ENCODE assay signal across 8 mouse cellular contexts in the genomic region with DNA sequence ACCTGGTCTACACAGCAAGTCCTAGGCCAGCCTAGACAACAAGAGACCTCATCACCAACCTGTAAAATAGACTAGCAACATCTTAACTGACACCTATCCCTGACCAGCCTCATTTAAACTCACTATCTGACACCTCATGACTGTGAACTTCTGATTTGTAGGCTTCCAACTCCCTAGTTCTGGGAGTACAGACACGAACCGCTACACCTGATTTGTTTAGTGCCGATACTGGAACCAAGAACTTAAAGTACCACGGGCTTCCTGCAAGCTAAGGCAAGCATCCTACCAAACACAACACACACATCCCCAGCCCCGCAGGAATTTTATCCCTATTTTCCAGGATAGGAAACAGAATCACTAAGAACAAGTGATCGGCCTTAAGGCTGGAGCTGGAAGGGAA. TPM values are rescaled to one million over a fixed set of nuclear protein-coding genes. Genes with fewer than 3 reads are reported as not detected.
DNase-seq lines count a peak whose midpoint lies in the region; ATAC-seq and TF ChIP-seq lines count a peak whose summit lies in the region.

No protein-coding gene starts in this region.

- H3K4me3 ChIP-seq in kidney, embryonic 15.5 days (replicated peaks) = peak overlapping the region; percentile 79
- peak overlapping the region; percentile 86 for H3K4me3 ChIP-seq in bone marrow, adult 2 months (replicated peaks; ENCODE audit: control insufficient read depth, low read depth, low read length)
- peak overlapping the region; percentile 81 for H3K4me3 ChIP-seq in embryonic facial prominence, embryonic 14.5 days (ENCODE audit: low read depth, low read length)
- H3K4me3 ChIP-seq in liver, embryonic 15.5 days (replicated peaks) = peak overlapping the region; percentile 88

- WGBS in kidney, embryonic 15.5 days = 41% methylated on average over 6 of the region's 6 CpGs
- 21% methylated on average over 6 of the region's 6 CpGs for WGBS in bone marrow, adult 2 months
- 64% methylated on average over 6 of the region's 6 CpGs for WGBS in embryonic facial prominence, embryonic 14.5 days
- WGBS in liver, embryonic 15.5 days (ENCODE audit: insufficient replicate concordance) = 55% methylated on average over 6 of the region's 6 CpGs

- TF ChIP-seq POLR2A in bone marrow, adult 2 months (IDR thresholded peaks at IDR 0.05; ENCODE audit: borderline replicate concordance, control insufficient read depth, low read depth, low read length) = no peak

- H3K36me3 ChIP-seq in kidney, embryonic 15.5 days = no peaks in the 10 kb centered on the region
- no peaks in the 10 kb centered on the region for H3K36me3 ChIP-seq in embryonic facial prominence, embryonic 14.5 days (ENCODE audit: control insufficient read depth, insufficient read depth, low read length)
- no peaks in the 10 kb centered on the region for H3K36me3 ChIP-seq in liver, embryonic 15.5 days (replicated peaks)

- ATAC-seq in kidney, embryonic 15.5 days (replicated peaks; ENCODE audit: low FRiP score) = no peak
- ATAC-seq in embryonic facial prominence, embryonic 14.5 days (ENCODE audit: low read depth) = no peak
- ATAC-seq in liver, embryonic 15.5 days (ENCODE audit: insufficient read depth) = no peak
- ATAC-seq in cerebellum, adult (ENCODE audit: insufficient number of reproducible peaks, low FRiP score, low TSS enrichment) = no peak

- no peaks in the 10 kb centered on the region for H3K9me3 ChIP-seq in kidney, embryonic 15.5 days (replicated peaks)
- H3K9me3 ChIP-seq in embryonic facial prominence, embryonic 14.5 days (ENCODE audit: control insufficient read depth, low read length) = no peaks in the 10 kb centered on the region
- H3K9me3 ChIP-seq in liver, embryonic 15.5 days (replicated peaks) = no peaks in the 10 kb centered on the region

- H3K9ac ChIP-seq in kidney, embryonic 15.5 days = no peak overlapping the region
- H3K9ac ChIP-seq in embryonic facial prominence, embryonic 14.5 days (ENCODE audit: low read depth, low read length) = peak overlapping the region; percentile 85
- peak overlapping the region; percentile 96 for H3K9ac ChIP-seq in liver, embryonic 15.5 days

- H3K4me1 ChIP-seq in kidney, embryonic 15.5 days = peaks cover 68% of the 10 kb centered on the region
- peaks cover 25% of the 10 kb centered on the region for H3K4me1 ChIP-seq in bone marrow, adult 2 months (ENCODE audit: control insufficient read depth, insufficient read depth, low read length)
- peaks cover 10% of the 10 kb centered on the region for H3K4me1 ChIP-seq in embryonic facial prominence, embryonic 14.5 days (ENCODE audit: control insufficient read depth, insufficient read depth, low read length)
- peaks cover 81% of the 10 kb centered on the region for H3K4me1 ChIP-seq in liver, embryonic 15.5 days (replicated peaks)

- no peak overlapping the region for H3K27ac ChIP-seq in kidney, embryonic 15.5 days
- no peak overlapping the region for H3K27ac ChIP-seq in bone marrow, adult 2 months (ENCODE audit: control insufficient read depth, insufficient read depth, low read depth, low read length, poor library complexity)
- no peak overlapping the region for H3K27ac ChIP-seq in embryonic facial prominence, embryonic 14.5 days (replicated peaks; ENCODE audit: low read depth, low read length)
- peak overlapping the region; percentile 92 for H3K27ac ChIP-seq in liver, embryonic 15.5 days (replicated peaks)

- 0 out of 2 replicates have a peak, but pooled peaks cover 3% of the 10 kb centered on the region for H3K27me3 ChIP-seq in kidney, embryonic 15.5 days
- 0 out of 2 replicates have a peak, but pooled peaks cover 2% of the 10 kb centered on the region for H3K27me3 ChIP-seq in embryonic facial prominence, embryonic 14.5 days (replicated peaks; ENCODE audit: control insufficient read depth, insufficient read depth, low read length)
- H3K27me3 ChIP-seq in liver, embryonic 15.5 days = no peaks in the 10 kb centered on the region

- DNase-seq in kidney, postnatal 36 days = no peak
- no peak for DNase-seq in embryonic facial prominence, embryonic 14.5 days (ENCODE audit: low spot score)
- no peak for DNase-seq in urinary bladder, adult 2 months (ENCODE audit: low spot score)
- DNase-seq in thymus, postnatal 10 days (ENCODE audit: low spot score in 2 of 2) = no peak

- peak overlapping the region; percentile 84 for H3K4me2 ChIP-seq in kidney, embryonic 15.5 days
- H3K4me2 ChIP-seq in embryonic facial prominence, embryonic 14.5 days (ENCODE audit: low read depth, low read length) = peak overlapping the region; percentile 78
- H3K4me2 ChIP-seq in liver, embryonic 15.5 days = peak overlapping the region; percentile 96

- TF ChIP-seq CTCF in bone marrow, adult 2 months (IDR thresholded peaks at IDR 0.05; ENCODE audit: control insufficient read depth, insufficient read depth, low read length) = no peak

RNA-seq across cellular contexts. Expression of gene Ldlrap1, which starts 1.5 kb away (rescaled TPM):
- 19.3 and 23.6 TPM in 2 replicates for polyA plus RNA-seq in kidney, embryonic 15.5 days (2015; fragmentation: Nextera tagmentation; extraction: Ambion mirVana)
- 23.1 and 45.9 TPM in 2 replicates for polyA plus RNA-seq in bone marrow, adult 2 months (2011; ENCODE audit: insufficient read depth, insufficient read length, low replicate concordance, missing spikeins)
- 22.5 and 22.9 TPM in 2 replicates for polyA plus RNA-seq in embryonic facial prominence, embryonic 14.5 days (2014; fragmentation: Nextera tagmentation; extraction: Ambion mirVana)
- 21.8 and 22.4 TPM in 2 replicates for polyA plus RNA-seq in liver, embryonic 15.5 days (2015; fragmentation: Nextera tagmentation; extraction: Ambion mirVana)
- 17.9 and 21.4 TPM in 2 replicates for polyA plus RNA-seq in urinary bladder, adult 2 months (2012; rRNA removed)
